Mouse (Mus musculus): ENCODE measurements around the gene Cab39.

- no peak for TF ChIP-seq EP300 (IDR thresholded peaks at IDR 0.05; ENCODE audit: low read depth)
- TF ChIP-seq CTCF (IDR thresholded peaks at IDR 0.05; ENCODE audit: low read depth) = no peak
Measured at GRCm38 (mm10) chr1:85802517-85802916, 9.3 kb downstream of the Cab39 start.

Measured in liver, embryonic 14.5 days (tissue).